9 mouse cellular contexts compared by ENCODE assay signal in genomic region chr2:83742210-83742609, GRCm38 (mm10). TPM values are rescaled to one million over a fixed set of nuclear protein-coding genes. Genes with fewer than 3 reads are reported as not detected.
DNase-seq lines count a peak whose midpoint lies in the region; ATAC-seq lines count a peak whose summit lies in the region.
"Had no signal": no experiment of that assay in that cellular context is flagged by ENCODE, and none has a peak within 500 bp of the region (broad histone marks: within the 10 kb centered on the region; RNA-seq: fewer than 3 reads in every experiment).

No protein-coding gene starts in this region.

- H3K36me3 ChIP-seq in midbrain, embryonic 14.5 days (ENCODE audit: control insufficient read depth, insufficient read depth, low read length), result no peaks in the 10 kb centered on the region
- H3K36me3 ChIP-seq in midbrain, embryonic 10.5 days, result peaks cover 16% of the 10 kb centered on the region

- H3K4me3 ChIP-seq in midbrain, embryonic 14.5 days (replicated peaks; ENCODE audit: low read depth, low read length), result no peak overlapping the region
- H3K4me3 ChIP-seq in midbrain, embryonic 10.5 days, result no peak overlapping the region
- H3K4me3 ChIP-seq: myocyte had no signal

- 61% methylated on average over 9 of the region's 9 CpGs for WGBS in midbrain, embryonic 14.5 days
- whole genome bisulfite sequencing in midbrain, embryonic 10.5 days, result 48% methylated on average over 9 of the region's 9 CpGs

- peak; percentile 71 for ATAC-seq in frontal cortex, adult (ENCODE audit: low TSS enrichment)
- ATAC-seq in midbrain, embryonic 14.5 days (ENCODE audit: low FRiP score, low TSS enrichment), result no peak

- no peaks in the 10 kb centered on the region for H3K27me3 ChIP-seq in midbrain, embryonic 14.5 days (ENCODE audit: control insufficient read depth, insufficient read depth, low read length)
- H3K27me3 ChIP-seq in midbrain, embryonic 10.5 days (ENCODE audit: low read depth, poor library complexity, severe bottlenecking), result no peaks in the 10 kb centered on the region

- no peak for DNase-seq in frontal cortex, postnatal 25 days (ENCODE audit: low spot score in 2 of 2)
- peak; percentile 30 for DNase-seq in midbrain, embryonic 14.5 days
- DNase-seq in midbrain, embryonic 10.5 days (ENCODE audit: low spot score), result no peak
- DNase-seq in left cerebral cortex, postnatal 14 days (ENCODE audit: low spot score in 2 of 2), result peak; percentile 53 to 66
- DNase-seq in right cerebral cortex, postnatal 36 days (ENCODE audit: low spot score in 2 of 2), result peak; percentile 44 to 70
- no peak for DNase-seq in T-cell, adult 2 months (ENCODE audit: low spot score)
- DNase-seq in testis, postnatal 10 days (ENCODE audit: low spot score), result no peak

- intact Hi-C loops in left cerebral cortex, postnatal 14 days (cut with DNase I), result no loop called here

- no peaks in the 10 kb centered on the region for H3K9me3 ChIP-seq in midbrain, embryonic 14.5 days (ENCODE audit: control insufficient read depth, low read length)
- H3K9me3 ChIP-seq in midbrain, embryonic 10.5 days (replicated peaks), result no peaks in the 10 kb centered on the region

- no peaks in the 10 kb centered on the region for H3K4me1 ChIP-seq in midbrain, embryonic 14.5 days (ENCODE audit: control insufficient read depth, insufficient read depth, low read length)
- H3K4me1 ChIP-seq in midbrain, embryonic 10.5 days, result peaks cover 20% of the 10 kb centered on the region

- H3K4me2 ChIP-seq in midbrain, embryonic 14.5 days (ENCODE audit: low read length), result no peak overlapping the region

- no peak overlapping the region for H3K27ac ChIP-seq in midbrain, embryonic 14.5 days (replicated peaks; ENCODE audit: low read depth, low read length)
- no peak overlapping the region for H3K27ac ChIP-seq in midbrain, embryonic 10.5 days (replicated peaks)

- H3K9ac ChIP-seq in midbrain, embryonic 14.5 days (replicated peaks; ENCODE audit: low read length), result no peak overlapping the region

RNA-seq across cellular contexts. Expression of gene Itgav, which starts 18.0 kb away (rescaled TPM):
- 21.8 and 27.5 TPM in 2 replicates for polyA plus RNA-seq in midbrain, embryonic 14.5 days (2014; fragmentation: Nextera tagmentation; extraction: Ambion mirVana)
- polyA plus RNA-seq in midbrain, embryonic 10.5 days (2016; fragmentation: Nextera tagmentation; extraction: Ambion mirVana), result 28.8 and 29.2 TPM in 2 replicates
- 100 to 1,000 TPM; 100 to 105 TPM for total RNA-seq in left cerebral cortex, postnatal 14 days (2021)

Comparison
In these comparisons a context has a peak if more than half of its experiments do, and no peak if none do; other contexts are left out.
1. DNase-seq: peak in midbrain, embryonic 14.5 days (single experiment), left cerebral cortex, postnatal 14 days (2 of 2) and right cerebral cortex, postnatal 36 days (2 of 2); none in frontal cortex, postnatal 25 days (0 of 2), midbrain, embryonic 10.5 days (single experiment), T-cell, adult 2 months (single experiment) and testis, postnatal 10 days (single experiment).